Mouse (Mus musculus): Measurements from ENCODE around the gene Klk9. TPM values are rescaled to one million over a fixed set of nuclear protein-coding genes. Genes with fewer than 3 reads are reported as not detected.

Gene Klk9
- polyA plus RNA-seq (2021; fragmentation: Nextera tagmentation) = 0.13 TPM in 1 of 2 replicates, not detected in the other
- long read RNA-seq, experiment 1 = 0 reads
- long read RNA-seq, experiment 2 = 0 reads

DNA sequence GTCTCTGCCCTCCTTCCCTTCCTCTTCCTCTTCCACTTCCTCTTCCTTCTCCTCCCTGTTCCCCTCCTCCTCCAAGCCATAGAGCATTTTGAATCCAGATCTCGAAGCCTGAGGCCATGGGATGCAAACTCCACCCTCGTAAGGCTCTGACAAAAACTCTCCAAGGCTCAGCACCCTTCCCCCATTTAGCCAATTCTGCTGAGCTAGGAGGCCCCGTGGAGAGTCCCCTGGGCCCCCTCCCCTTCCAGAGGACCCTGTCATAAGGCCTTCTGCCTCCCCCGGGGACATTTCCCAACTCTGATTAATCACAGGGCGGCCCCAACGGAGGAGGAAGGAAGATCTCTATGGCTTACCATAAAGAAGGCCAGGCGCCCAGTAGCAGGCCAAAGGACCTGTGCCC lies at the start of gene Klk9:
Gene Klk9 (plus strand): TSS at position 301 of the 400 bp plus-strand sequence.

DNA sequence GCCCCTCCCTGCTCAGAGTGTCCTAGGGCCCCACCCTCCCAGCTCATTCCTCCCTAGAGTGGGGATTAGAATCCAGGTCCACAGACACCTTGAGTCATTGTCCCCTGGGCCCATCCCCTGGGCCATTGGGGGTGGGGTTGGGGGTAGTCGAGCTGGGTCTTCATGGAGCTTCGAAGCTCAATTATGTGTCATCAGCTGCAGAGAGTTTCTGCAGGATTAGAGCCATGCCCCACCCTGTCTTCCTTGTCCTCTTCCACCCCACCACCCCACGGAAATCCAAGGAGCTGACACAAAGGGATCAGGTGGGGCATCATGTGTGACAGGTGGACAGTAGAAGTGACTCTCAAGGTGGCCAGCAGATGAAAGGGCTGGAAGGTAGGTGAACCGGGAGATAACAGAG lies 23.1 kb upstream of the Klk9 start, which contains the start of gene Klk12:
Gene Klk12 (plus strand): TSS at position 301 of the 400 bp plus-strand sequence.

DNA sequence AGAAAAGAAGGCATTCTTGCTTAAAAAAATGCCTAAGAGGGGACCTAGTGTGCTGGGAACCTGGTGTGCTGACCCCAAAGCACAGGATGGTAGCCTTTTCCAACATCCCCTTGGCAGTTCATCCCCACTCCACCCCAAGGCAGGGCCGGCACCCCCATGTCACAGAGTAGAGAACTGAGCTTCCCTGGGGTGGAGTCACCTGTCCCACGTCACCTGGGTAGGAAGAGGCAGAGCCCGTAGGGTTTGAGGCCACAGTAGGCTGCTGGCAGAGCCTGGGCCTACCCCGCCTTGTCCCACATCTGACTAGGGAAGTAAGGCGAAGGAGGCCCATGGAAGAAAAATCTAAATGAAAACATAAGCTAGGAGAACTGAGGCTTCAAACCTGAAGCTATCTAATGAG lies 17.3 kb upstream of the Klk9 start, which contains the start of gene Klk11:
Gene Klk11 (plus strand): TSS at position 241 of the 400 bp plus-strand sequence.

DNA sequence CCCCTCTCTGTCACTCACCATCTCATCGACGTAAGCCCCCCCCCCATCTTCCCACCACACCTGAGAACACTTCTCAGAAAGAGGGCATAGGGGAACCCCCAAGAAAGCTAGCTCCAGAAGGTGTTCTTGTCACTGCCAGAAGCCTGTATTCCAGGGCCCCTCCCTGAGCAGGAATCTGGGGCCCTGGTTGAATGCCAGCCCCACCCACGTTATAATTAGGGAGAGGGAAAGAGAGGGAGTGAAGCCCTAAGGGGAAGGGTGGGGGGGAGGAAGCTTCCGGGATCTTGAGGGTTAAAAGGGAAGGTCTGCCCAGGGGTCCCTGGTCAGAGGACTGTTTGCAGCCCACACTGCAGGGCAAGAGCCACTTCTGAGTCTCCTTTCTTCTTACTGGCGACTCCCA lies 10.9 kb upstream of the Klk9 start, which contains the start of gene Klk10:
Gene Klk10 (plus strand): TSS at position 290 of the 400 bp plus-strand sequence.

DNA sequence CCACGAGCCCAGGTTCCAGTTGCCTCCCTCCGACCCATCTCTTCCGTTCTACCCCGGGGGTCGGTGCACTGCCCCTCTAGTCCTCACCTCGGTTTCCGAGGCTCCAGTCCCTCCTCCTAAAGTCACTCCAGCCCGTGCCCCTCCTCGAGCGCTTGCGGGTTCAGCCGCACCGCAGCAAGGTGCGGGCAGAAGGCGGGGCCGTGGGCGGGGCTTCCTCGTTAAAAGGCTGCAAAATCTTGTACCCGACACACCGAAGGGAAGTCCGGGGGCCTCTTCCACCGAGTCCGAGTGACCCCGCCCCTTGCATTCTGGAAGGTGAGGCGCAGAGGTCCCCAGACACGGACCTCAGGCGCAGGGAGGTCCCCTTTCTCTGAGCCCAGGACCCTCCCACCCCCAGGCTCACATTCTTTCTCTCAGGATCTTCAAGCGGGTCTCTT lies 5.7 kb downstream of the Klk9 start, which contains the start of gene Klk8:
Gene Klk8 (plus strand): TSS at position 245 of the 437 bp plus-strand sequence.

DNA sequence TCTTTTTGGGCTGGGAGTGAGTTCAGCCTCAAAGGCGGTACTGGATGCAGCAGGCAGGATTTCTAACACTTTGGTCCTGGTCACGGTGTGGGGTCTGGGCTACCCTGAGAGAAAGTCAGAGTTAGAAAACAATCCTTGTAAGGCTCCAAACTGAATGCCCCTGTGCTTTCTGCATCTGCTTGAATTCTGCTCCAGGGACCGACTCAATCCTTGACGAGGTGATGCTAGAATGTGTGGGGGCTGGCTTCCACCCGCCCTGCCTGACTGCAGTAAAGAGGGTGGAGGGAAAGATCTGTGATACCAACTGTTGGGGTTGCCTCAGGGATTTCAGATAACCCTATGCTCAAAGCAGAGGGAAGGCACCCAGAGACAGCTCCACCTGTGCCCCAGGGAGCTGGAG lies 19.3 kb downstream of the Klk9 start, which contains the start of gene Klk7:
Gene Klk7 (plus strand): TSS at position 301 of the 400 bp plus-strand sequence.

DNA sequence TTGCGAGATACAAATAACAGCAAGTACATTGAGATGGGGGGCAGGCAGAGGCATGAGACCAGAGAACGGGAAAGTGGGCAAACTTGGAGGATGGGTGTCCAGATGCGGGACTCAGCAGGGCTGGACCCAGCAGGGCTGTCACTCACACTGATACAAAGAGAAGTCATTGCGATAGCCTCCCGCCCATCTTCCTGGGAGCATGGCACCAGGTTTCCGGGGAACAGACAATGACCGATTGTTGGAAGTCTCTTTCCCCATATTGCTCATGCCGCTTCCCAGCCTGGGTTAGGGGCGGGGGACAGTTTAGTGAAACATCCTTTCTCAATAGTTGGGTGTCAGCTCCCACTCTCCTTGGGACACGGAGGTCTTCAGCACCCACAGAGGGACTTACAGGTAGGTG lies 32.5 kb downstream of the Klk9 start, which contains the start of gene Klk6:
Gene Klk6 (plus strand): TSS at position 301 of the 400 bp plus-strand sequence.

DNA sequence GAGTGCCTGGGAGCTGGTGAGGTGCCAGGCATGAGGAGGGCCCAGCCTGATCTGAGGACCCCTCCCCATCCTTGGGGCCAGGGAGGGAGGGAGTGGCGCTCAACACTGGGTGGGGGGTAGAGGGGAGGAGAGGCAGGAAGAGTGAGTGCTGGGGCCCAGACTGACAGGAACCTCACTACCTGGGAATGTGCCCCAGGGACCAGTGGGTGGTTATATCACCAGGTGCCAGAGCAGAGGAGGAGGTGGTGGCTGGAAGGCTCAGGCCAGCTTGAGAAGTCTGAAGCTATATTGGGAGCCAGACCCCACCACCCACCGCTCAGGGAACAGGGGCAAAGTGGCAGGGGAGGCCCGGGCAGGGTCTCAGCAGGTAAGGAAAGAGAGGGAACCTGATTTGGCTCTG lies 50.0 kb downstream of the Klk9 start, which contains the start of gene Klk5:
Gene Klk5 (plus strand): TSS at position 271 of the 400 bp plus-strand sequence.

Other genes starting within 250 kb of the Klk9 start
- gene Cd33, start 247.5 kb upstream of the Klk9 start, polyA plus RNA-seq (2021; fragmentation: Nextera tagmentation) = 4.6 and 7.2 TPM in 2 replicates
- gene Zfp658, start 229.6 kb upstream of the Klk9 start, polyA plus RNA-seq (2021; fragmentation: Nextera tagmentation) = 1.4 and 1.5 TPM in 2 replicates
- gene Zfp719, start 212.3 kb upstream of the Klk9 start, polyA plus RNA-seq (2021; fragmentation: Nextera tagmentation) = 6.2 and 7.4 TPM in 2 replicates
- 0.13 and 0.19 TPM in 2 replicates for gene Zfp819, start 184.7 kb upstream of the Klk9 start, polyA plus RNA-seq (2021; fragmentation: Nextera tagmentation)
- 0.09 TPM in 1 of 2 replicates, not detected in the other for gene Ceacam18, start 157.2 kb upstream of the Klk9 start, polyA plus RNA-seq (2021; fragmentation: Nextera tagmentation)
- gene Siglece, start 131.7 kb upstream of the Klk9 start, polyA plus RNA-seq (2021; fragmentation: Nextera tagmentation) = 0.36 and 0.55 TPM in 2 replicates
- 7.8 and 8.8 TPM in 2 replicates for gene Ctu1, start 119.9 kb upstream of the Klk9 start, polyA plus RNA-seq (2021; fragmentation: Nextera tagmentation)
- not detected in 2 replicates for gene Klk14, start 101.5 kb upstream of the Klk9 start, polyA plus RNA-seq (2021; fragmentation: Nextera tagmentation)
- gene Klk13, start 79.3 kb upstream of the Klk9 start, polyA plus RNA-seq (2021; fragmentation: Nextera tagmentation) = not detected in 2 replicates
- not detected in 2 replicates for gene Klk12, start 23.0 kb upstream of the Klk9 start, polyA plus RNA-seq (2021; fragmentation: Nextera tagmentation)
- gene Klk11, start 17.3 kb upstream of the Klk9 start, polyA plus RNA-seq (2021; fragmentation: Nextera tagmentation) = not detected in 2 replicates
- gene Klk10, start 10.9 kb upstream of the Klk9 start, polyA plus RNA-seq (2021; fragmentation: Nextera tagmentation) = 1.1 and 1.4 TPM in 2 replicates
- 45.3 and 58.8 TPM in 2 replicates for gene Klk8, start 5.7 kb downstream of the Klk9 start, polyA plus RNA-seq (2021; fragmentation: Nextera tagmentation)
- gene Klk7, start 19.4 kb downstream of the Klk9 start, polyA plus RNA-seq (2021; fragmentation: Nextera tagmentation) = 0.16 and 0.21 TPM in 2 replicates
- gene Klk6, start 32.6 kb downstream of the Klk9 start, polyA plus RNA-seq (2021; fragmentation: Nextera tagmentation) = 4.4 and 5.0 TPM in 2 replicates
- gene Klk5, start 50.1 kb downstream of the Klk9 start, polyA plus RNA-seq (2021; fragmentation: Nextera tagmentation) = 0.15 TPM in 1 of 2 replicates, not detected in the other
- not detected in 2 replicates for gene Klk4, start 89.3 kb downstream of the Klk9 start, polyA plus RNA-seq (2021; fragmentation: Nextera tagmentation)
- gene Klk15, start 141.8 kb downstream of the Klk9 start, polyA plus RNA-seq (2021; fragmentation: Nextera tagmentation) = not detected in 2 replicates
- not detected in 2 replicates for gene Klk1b8, start 158.8 kb downstream of the Klk9 start, polyA plus RNA-seq (2021; fragmentation: Nextera tagmentation)
- gene Klk1b1, start 174.9 kb downstream of the Klk9 start, polyA plus RNA-seq (2021; fragmentation: Nextera tagmentation) = not detected in 2 replicates
- gene Klk1b9, start 184.2 kb downstream of the Klk9 start, polyA plus RNA-seq (2021; fragmentation: Nextera tagmentation) = not detected in 2 replicates
- gene Klk1b11, start 204.0 kb downstream of the Klk9 start, polyA plus RNA-seq (2021; fragmentation: Nextera tagmentation) = not detected in 2 replicates
- gene Klk1b26, start 220.3 kb downstream of the Klk9 start, polyA plus RNA-seq (2021; fragmentation: Nextera tagmentation) = not detected in 2 replicates

All from layer of hippocampus, adult 6 months (tissue).